26 mouse cellular contexts compared by ENCODE assay signal in genomic region chr4:141123065-141123464, GRCm38 (mm10). TPM values are rescaled to one million over a fixed set of nuclear protein-coding genes. Genes with fewer than 3 reads are reported as not detected.
DNase-seq lines count a peak whose midpoint lies in the region; ATAC-seq and TF ChIP-seq lines count a peak whose summit lies in the region.
"Had no signal": no experiment of that assay in that cellular context is flagged by ENCODE, and none has a peak within 500 bp of the region (broad histone marks: within the 10 kb centered on the region; RNA-seq: fewer than 3 reads in every experiment).

No protein-coding gene starts in this region.

- H3K9ac ChIP-seq in liver, embryonic 11.5 days (ENCODE audit: low read depth, low read length): no peak overlapping the region
- H3K9ac ChIP-seq in liver, postnatal 0 days (replicated peaks): no peak overlapping the region
- H3K9ac ChIP-seq in midbrain, postnatal 0 days (replicated peaks; ENCODE audit: low read length, poor library complexity, severe bottlenecking): no peak overlapping the region
- H3K9ac ChIP-seq: embryonic facial prominence, embryonic 12.5 days; forebrain, embryonic 13.5 days; liver, embryonic 13.5 days; neural tube, embryonic 15.5 days had no signal

- H3K4me2 ChIP-seq in liver, embryonic 11.5 days: no peak overlapping the region
- H3K4me2 ChIP-seq in liver, postnatal 0 days (ENCODE audit: low read depth, low read length): no peak overlapping the region
- H3K4me2 ChIP-seq in midbrain, postnatal 0 days (ENCODE audit: low read depth, low read length, poor library complexity, severe bottlenecking): no peak overlapping the region
- H3K4me2 ChIP-seq: embryonic facial prominence, embryonic 12.5 days; forebrain, embryonic 13.5 days; liver, embryonic 13.5 days; neural tube, embryonic 15.5 days had no signal

- DNase-seq in kidney, adult 2 months: peak; percentile 60
- DNase-seq in kidney, postnatal 14 days: no peak
- no peak for DNase-seq in liver, embryonic 11.5 days (ENCODE audit: low spot score)
- no peak for DNase-seq in liver, postnatal 0 days
- DNase-seq in midbrain, embryonic 10.5 days (ENCODE audit: low spot score): no peak
- DNase-seq in midbrain, postnatal 0 days (ENCODE audit: low spot score): no peak
- DNase-seq: adrenal gland, postnatal 10 days; cerebellum, adult 2 months; cerebellum, postnatal 25 days; kidney, adult 18-20 months; left cerebral cortex, postnatal 4 days; liver, embryonic 13.5 days; lung, postnatal 10 days; right cerebral cortex, adult 18-20 months; right cerebral cortex, postnatal 4 days; thymus, postnatal 14 days had no signal

- WGBS in kidney, adult 2 months: 10% methylated on average over 1 of the region's 1 CpGs
- WGBS in liver, embryonic 11.5 days: 61% methylated on average over 1 of the region's 1 CpGs
- WGBS in liver, postnatal 0 days (ENCODE audit: insufficient replicate concordance): 56% methylated on average over 1 of the region's 1 CpGs
- 41% methylated on average over 1 of the region's 1 CpGs for WGBS in midbrain, embryonic 10.5 days
- WGBS in midbrain, postnatal 0 days: 33% methylated on average over 1 of the region's 1 CpGs

- 0 out of 2 replicates have a peak, but pooled peaks cover under 1% of the 10 kb centered on the region for H3K36me3 ChIP-seq in kidney, adult 2 months (ENCODE audit: control insufficient read depth, insufficient read depth, low read length)
- peaks cover 5% of the 10 kb centered on the region for H3K36me3 ChIP-seq in liver, embryonic 11.5 days (ENCODE audit: control insufficient read depth, insufficient read depth, low read length)
- peaks cover 14% of the 10 kb centered on the region for H3K36me3 ChIP-seq in liver, postnatal 0 days (replicated peaks; ENCODE audit: insufficient read depth, low read length)
- peaks cover 52% of the 10 kb centered on the region for H3K36me3 ChIP-seq in midbrain, embryonic 10.5 days
- H3K36me3 ChIP-seq in midbrain, postnatal 0 days (ENCODE audit: insufficient read depth, low read length): 0 out of 2 replicates have a peak, but pooled peaks cover 3% of the 10 kb centered on the region
- H3K36me3 ChIP-seq: neural tube, embryonic 15.5 days had no signal

- TF ChIP-seq POLR2A in kidney, adult 2 months (IDR thresholded peaks at IDR 0.05; ENCODE audit: low read depth, low read length): no peak

- peaks cover 7% of the 10 kb centered on the region; the same call in 1 of the 2 replicates for H3K4me1 ChIP-seq in kidney, adult 2 months (ENCODE audit: control insufficient read depth, insufficient read depth, low read length)
- peaks cover 2% of the 10 kb centered on the region; the same call in 1 of the 2 replicates for H3K4me1 ChIP-seq in liver, embryonic 11.5 days (replicated peaks; ENCODE audit: control insufficient read depth, insufficient read depth, low read length)
- peaks cover 7% of the 10 kb centered on the region; the same call in 1 of the 2 replicates for H3K4me1 ChIP-seq in liver, postnatal 0 days (ENCODE audit: insufficient read depth)
- peaks cover 67% of the 10 kb centered on the region for H3K4me1 ChIP-seq in midbrain, embryonic 10.5 days
- H3K4me1 ChIP-seq in midbrain, postnatal 0 days (ENCODE audit: insufficient read depth, low read length): no peaks in the 10 kb centered on the region

- TF ChIP-seq EP300 in liver, postnatal 0 days (IDR thresholded peaks at IDR 0.05; ENCODE audit: low read depth): no peak

- no peaks in the 10 kb centered on the region for H3K27me3 ChIP-seq in kidney, adult 2 months (replicated peaks; ENCODE audit: control insufficient read depth, insufficient read depth, low read length)
- H3K27me3 ChIP-seq in liver, embryonic 11.5 days (replicated peaks; ENCODE audit: control insufficient read depth, insufficient read depth, low read length): no peaks in the 10 kb centered on the region
- no peaks in the 10 kb centered on the region for H3K27me3 ChIP-seq in liver, postnatal 0 days (ENCODE audit: insufficient read depth, low read length)
- H3K27me3 ChIP-seq in midbrain, embryonic 10.5 days (ENCODE audit: low read depth, poor library complexity, severe bottlenecking): no peaks in the 10 kb centered on the region
- H3K27me3 ChIP-seq in midbrain, postnatal 0 days (ENCODE audit: insufficient read depth, low read length): no peaks in the 10 kb centered on the region
- H3K27me3 ChIP-seq: embryonic facial prominence, embryonic 12.5 days; forebrain, embryonic 13.5 days; liver, embryonic 13.5 days; neural tube, embryonic 15.5 days had no signal

- TF ChIP-seq CTCF in kidney, adult 2 months (conservative IDR thresholded peaks at IDR 0.05; ENCODE audit: insufficient read depth, insufficient read length, low read depth, low read length): no peak
- no peak for TF ChIP-seq CTCF in liver, postnatal 0 days (IDR thresholded peaks at IDR 0.05; ENCODE audit: low read depth)
- TF ChIP-seq CTCF in midbrain, postnatal 0 days (IDR thresholded peaks at IDR 0.05): no peak

- no peaks in the 10 kb centered on the region for H3K9me3 ChIP-seq in liver, embryonic 11.5 days (ENCODE audit: control insufficient read depth, low read length)
- H3K9me3 ChIP-seq in liver, postnatal 0 days (ENCODE audit: low read length): no peaks in the 10 kb centered on the region
- no peaks in the 10 kb centered on the region for H3K9me3 ChIP-seq in midbrain, embryonic 10.5 days (replicated peaks)
- no peaks in the 10 kb centered on the region for H3K9me3 ChIP-seq in midbrain, postnatal 0 days (ENCODE audit: low read length)
- H3K9me3 ChIP-seq: embryonic facial prominence, embryonic 12.5 days; forebrain, embryonic 13.5 days; heart, embryonic 10.5 days; liver, embryonic 13.5 days; neural tube, embryonic 15.5 days had no signal

- no peak overlapping the region for H3K27ac ChIP-seq in kidney, adult 2 months (ENCODE audit: insufficient read depth, low read depth, low read length)
- 0 out of 2 replicates have a peak overlapping the region, but pooled peaks have one; percentile 28 for H3K27ac ChIP-seq in liver, embryonic 11.5 days (ENCODE audit: low read depth, low read length)
- no peak overlapping the region for H3K27ac ChIP-seq in liver, postnatal 0 days (ENCODE audit: low read depth)
- H3K27ac ChIP-seq in midbrain, embryonic 10.5 days (replicated peaks): 0 out of 2 replicates have a peak overlapping the region, but pooled peaks have one; percentile 0
- no peak overlapping the region for H3K27ac ChIP-seq in midbrain, postnatal 0 days (ENCODE audit: low read depth, low read length)
- H3K27ac ChIP-seq: embryonic facial prominence, embryonic 12.5 days; forebrain, embryonic 13.5 days; heart, embryonic 10.5 days; liver, embryonic 13.5 days; neural tube, embryonic 15.5 days had no signal

- ATAC-seq in liver, embryonic 11.5 days (replicated peaks; ENCODE audit: low FRiP score): no peak
- ATAC-seq in liver, postnatal 0 days: no peak
- ATAC-seq in midbrain, postnatal 0 days (ENCODE audit: low FRiP score): no peak
- ATAC-seq: forebrain, embryonic 13.5 days had no signal

- no peak overlapping the region for H3K4me3 ChIP-seq in kidney, adult 2 months (ENCODE audit: insufficient read depth, low read depth, low read length)
- no peak overlapping the region for H3K4me3 ChIP-seq in liver, embryonic 11.5 days (ENCODE audit: low read depth, low read length)
- H3K4me3 ChIP-seq in liver, postnatal 0 days (ENCODE audit: low read depth, low read length): no peak overlapping the region
- no peak overlapping the region for H3K4me3 ChIP-seq in midbrain, embryonic 10.5 days
- no peak overlapping the region for H3K4me3 ChIP-seq in midbrain, postnatal 0 days (ENCODE audit: low read depth, low read length)
- H3K4me3 ChIP-seq: embryonic facial prominence, embryonic 12.5 days; forebrain, embryonic 13.5 days; heart, embryonic 10.5 days; liver, embryonic 13.5 days; neural tube, embryonic 15.5 days had no signal

RNA-seq across cellular contexts. Expression of gene Szrd1, which starts 16.5 kb away (rescaled TPM):
- polyA plus RNA-seq in kidney, adult 2 months (2012; rRNA removed): 59.3 and 60.3 TPM in 2 replicates
- 24.7 and 26.2 TPM in 2 replicates for polyA plus RNA-seq in liver, embryonic 11.5 days (2014; fragmentation: Nextera tagmentation; extraction: Ambion mirVana)
- polyA plus RNA-seq in liver, postnatal 0 days (2015; fragmentation: Nextera tagmentation; extraction: Ambion mirVana): 16.8 and 17.7 TPM in 2 replicates
- polyA plus RNA-seq in midbrain, embryonic 10.5 days (2016; fragmentation: Nextera tagmentation; extraction: Ambion mirVana): 35.2 and 36.3 TPM in 2 replicates
- total RNA-seq in midbrain, postnatal 0 days (2014; rRNA removed): 58.7 and 64.3 TPM in 2 replicates
- 13.5 and 16.2 TPM in 2 replicates for polyA plus RNA-seq in midbrain, postnatal 0 days (2015; fragmentation: Nextera tagmentation; extraction: Ambion mirVana)

RNA-seq across cellular contexts. Expression of gene Fbxo42, which starts 24.6 kb away (rescaled TPM):
- polyA plus RNA-seq in kidney, adult 2 months (2012; rRNA removed): 11.7 and 13.0 TPM in 2 replicates
- polyA plus RNA-seq in liver, embryonic 11.5 days (2014; fragmentation: Nextera tagmentation; extraction: Ambion mirVana): 26.0 and 28.7 TPM in 2 replicates
- 11.2 and 11.7 TPM in 2 replicates for polyA plus RNA-seq in liver, postnatal 0 days (2015; fragmentation: Nextera tagmentation; extraction: Ambion mirVana)
- polyA plus RNA-seq in midbrain, embryonic 10.5 days (2016; fragmentation: Nextera tagmentation; extraction: Ambion mirVana): 24.2 and 25.3 TPM in 2 replicates
- total RNA-seq in midbrain, postnatal 0 days (2014; rRNA removed): 23.6 and 26.6 TPM in 2 replicates
- polyA plus RNA-seq in midbrain, postnatal 0 days (2015; fragmentation: Nextera tagmentation; extraction: Ambion mirVana): 16.9 and 17.7 TPM in 2 replicates

RNA-seq across cellular contexts. Expression of gene Spata21, which starts 34.9 kb away (rescaled TPM):
- 0.03 and 0.26 TPM in 2 replicates for polyA plus RNA-seq in kidney, adult 2 months (2012; rRNA removed)
- polyA plus RNA-seq in liver, embryonic 11.5 days (2014; fragmentation: Nextera tagmentation; extraction: Ambion mirVana): 0.19 TPM in 1 of 2 replicates, not detected in the other
- polyA plus RNA-seq in liver, postnatal 0 days (2015; fragmentation: Nextera tagmentation; extraction: Ambion mirVana): not detected in 2 replicates
- 0.05 and 0.20 TPM in 2 replicates for polyA plus RNA-seq in midbrain, embryonic 10.5 days (2016; fragmentation: Nextera tagmentation; extraction: Ambion mirVana)
- 0.27 and 4.4 TPM in 2 replicates for total RNA-seq in midbrain, postnatal 0 days (2014; rRNA removed)
- polyA plus RNA-seq in midbrain, postnatal 0 days (2015; fragmentation: Nextera tagmentation; extraction: Ambion mirVana): 0.25 and 1.4 TPM in 2 replicates
- total RNA-seq: adrenal gland, postnatal 10 days; gastrocnemius, adult 18-20 months; hematopoietic stem cell, adult 5-6 weeks; megakaryocyte-erythroid progenitor cell, adult 5-6 weeks; MEL had no signal
- polyA plus RNA-seq: C2C12; heart, embryonic 10.5 days; heart, postnatal 0 days; liver, embryonic 13.5 days had no signal

RNA-seq across cellular contexts. Expression of gene Necap2, which starts 44.9 kb away (rescaled TPM):
- polyA plus RNA-seq in kidney, adult 2 months (2012; rRNA removed): 60.3 and 64.9 TPM in 2 replicates
- polyA plus RNA-seq in liver, embryonic 11.5 days (2014; fragmentation: Nextera tagmentation; extraction: Ambion mirVana): 178 and 180 TPM in 2 replicates
- 47.1 and 53.0 TPM in 2 replicates for polyA plus RNA-seq in liver, postnatal 0 days (2015; fragmentation: Nextera tagmentation; extraction: Ambion mirVana)
- 54.8 TPM in 2 replicates for polyA plus RNA-seq in midbrain, embryonic 10.5 days (2016; fragmentation: Nextera tagmentation; extraction: Ambion mirVana)
- total RNA-seq in midbrain, postnatal 0 days (2014; rRNA removed): 51.4 and 54.5 TPM in 2 replicates
- polyA plus RNA-seq in midbrain, postnatal 0 days (2015; fragmentation: Nextera tagmentation; extraction: Ambion mirVana): 42.2 and 51.1 TPM in 2 replicates

Comparison
In these comparisons a context has a peak if more than half of its experiments do, and no peak if none do; other contexts are left out.
1. H3K27ac ChIP-seq: peak in liver, embryonic 11.5 days (single experiment) and midbrain, embryonic 10.5 days (single experiment); none in kidney, adult 2 months (single experiment), liver, postnatal 0 days (single experiment) and midbrain, postnatal 0 days (single experiment).